Mouse (Mus musculus) gastrocnemius, postnatal 14 days (tissue): Measurements from ENCODE around the gene Gm6358. TPM values are rescaled to one million over a fixed set of nuclear protein-coding genes. Genes with fewer than 3 reads are reported as not detected.
"Not testable (repeated sequence)": the region's sequence is repeated elsewhere in the genome, so short reads cannot be mapped to it uniquely, and the experiment has no call there.

Source experiments
- DNase-seq: peaks from one replicate; pipeline ENCODE4 v3.0.0; 2021; ENCODE audit warnings: mixed read lengths
- intact Hi-C: fragments of 180-260 bp; cut with DNase I; formaldehyde crosslinking; loops from one replicate; pipeline ENCODE4 v1.15.1; 2025; ENCODE audit warnings: low total_unique reads
- long read RNA-seq, 2 experiments: library from polyadenylated mRNA; stranded (forward); transcript quantifications; one replicate each; pipeline ENCODE4 v2.0.0; 2021
- total RNA-seq, 2 experiments: library from RNA; stranded (reverse); gene quantifications; 2 replicates each; pipeline ENCODE4 v1.2.3; 2021

Gm6358 gene
- total RNA-seq = not detected
- long read RNA-seq, experiment 1 = 0 reads
- long read RNA-seq, experiment 2 = 0 reads

DNA sequence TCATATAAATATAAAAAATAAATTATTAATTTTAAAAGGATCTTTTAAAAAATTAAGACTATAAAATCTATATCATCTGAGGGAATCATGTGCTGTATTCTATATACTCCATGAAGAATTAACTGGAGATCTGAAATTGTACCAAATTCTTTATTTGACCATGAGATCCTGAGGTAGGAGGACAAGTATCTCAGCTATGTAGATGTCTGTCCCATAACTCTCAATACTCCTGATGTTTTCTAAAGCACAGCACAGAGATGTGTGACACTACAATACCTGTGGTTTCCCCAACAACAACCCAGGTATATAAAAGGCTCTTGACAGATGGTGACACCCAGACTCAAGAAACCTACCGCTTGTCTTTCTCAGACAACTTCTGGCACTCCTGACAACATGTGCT, at the start of gene Gm6358:
TSS of gene Gm6358 (plus strand) at position 301 of the 400 bp plus-strand sequence.
- intact Hi-C loops = no loop called here
- DNase-seq = no peak

DNA sequence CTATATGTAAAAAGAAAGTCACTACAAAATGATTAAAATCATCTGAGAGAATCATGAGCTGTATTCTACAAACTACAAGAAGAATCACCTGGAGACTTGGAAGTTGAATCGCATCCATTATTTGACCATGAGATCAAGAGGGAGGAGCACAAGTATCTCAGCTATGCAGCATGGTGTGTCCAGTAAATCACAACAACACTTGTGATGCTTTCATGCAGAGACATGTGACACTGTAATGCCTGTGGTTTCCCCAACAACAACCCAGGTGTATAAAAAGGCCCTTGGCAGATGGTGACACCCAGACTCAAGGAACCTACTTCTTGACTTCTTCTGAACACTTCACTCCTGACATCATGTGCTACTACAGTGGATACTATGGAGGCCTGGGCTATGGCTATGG, 10.1 kb downstream of the Gm6358 start, which contains the start of gene Gm10061:
TSS of gene Gm10061 (plus strand) at position 301 of the 400 bp plus-strand sequence.
- intact Hi-C loops = no loop called here
- DNase-seq = no peak

GRCm38 (mm10) chr16:89157652-89158051, 17.0 kb downstream of the Gm6358 start, which contains the start of gene Gm9789:
TSS of gene Gm9789 (plus strand) at chr16:89157952.
- intact Hi-C loops = no loop called here
- DNase-seq = no peak

GRCm38 (mm10) chr16:89169190-89169589, 28.5 kb downstream of the Gm6358 start, which contains the start of gene Gm7735:
TSS of gene Gm7735 (plus strand) at chr16:89169490.
- intact Hi-C loops, DNase-seq: not testable (repeated sequence)

DNA sequence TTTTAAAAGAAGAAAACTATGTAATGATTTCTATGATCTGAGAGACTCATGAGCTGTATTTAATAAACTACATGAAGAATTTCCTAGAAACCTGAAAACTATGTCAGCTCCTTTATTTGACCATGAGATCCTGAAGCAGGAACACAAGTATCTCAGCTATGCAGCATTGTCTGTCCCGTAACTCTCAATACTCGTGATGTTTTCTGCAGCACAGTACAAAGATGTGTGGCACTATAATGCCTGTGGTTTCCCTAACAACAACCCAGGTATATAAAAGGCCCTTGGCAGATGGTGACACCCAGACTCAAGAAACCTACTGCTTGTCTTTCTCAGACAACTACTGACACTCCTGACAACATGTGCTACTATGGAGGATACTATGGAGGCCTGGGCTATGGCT, 33.8 kb downstream of the Gm6358 start, which contains the start of gene 1110057P08Rik:
TSS of gene 1110057P08Rik (plus strand) at position 301 of the 400 bp plus-strand sequence.
- no peak for DNase-seq
- intact Hi-C loops = no loop called here

DNA sequence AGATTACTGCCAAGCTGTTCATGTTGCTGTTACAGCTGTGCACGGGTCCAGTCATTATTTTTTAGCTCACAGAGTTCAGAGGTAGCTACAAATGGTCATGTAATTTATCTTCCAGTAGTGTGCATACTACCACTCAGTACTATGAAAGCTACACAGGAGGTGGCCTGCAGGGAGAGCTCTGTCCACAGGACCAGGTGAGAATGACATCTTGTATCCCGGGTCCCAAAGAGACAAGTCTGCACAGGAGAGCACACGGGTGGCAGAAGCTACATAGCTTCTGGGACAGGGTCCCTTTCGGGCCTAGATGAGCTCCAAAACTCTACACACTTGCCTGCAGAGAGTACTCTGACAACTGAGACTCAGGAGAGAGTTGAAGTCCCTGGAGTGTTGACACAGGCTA, 48.0 kb downstream of the Gm6358 start:
- no peak for DNase-seq
- intact Hi-C loops = no loop called here

Other genes with a start within 250 kb of the Gm6358 start
- gene Krtap19-5, start 244.4 kb upstream of the Gm6358 start, total RNA-seq = not detected
- not detected for gene Krtap19-9b, start 208.6 kb upstream of the Gm6358 start, total RNA-seq
- not detected for gene Krtap16-3, start 178.0 kb upstream of the Gm6358 start, total RNA-seq
- not detected for gene Krtap22-2, start 130.1 kb upstream of the Gm6358 start, total RNA-seq
- gene Gm10229, start 125.6 kb upstream of the Gm6358 start, total RNA-seq = not detected
- not detected for gene Krtap6-1, start 109.2 kb upstream of the Gm6358 start, total RNA-seq
- not detected for gene Gm10228, start 99.4 kb upstream of the Gm6358 start, total RNA-seq
- gene Krtap6-5, start 93.0 kb upstream of the Gm6358 start, total RNA-seq = not detected
- gene 1110025L11Rik, start 76.8 kb upstream of the Gm6358 start, total RNA-seq = not detected
- not detected for gene Krtap6-3, start 56.8 kb upstream of the Gm6358 start, total RNA-seq
- gene Gm10061, start 10.2 kb downstream of the Gm6358 start, total RNA-seq = not detected
- not detected for gene Gm9789, start 17.1 kb downstream of the Gm6358 start, total RNA-seq
- not detected for gene Gm7735, start 28.6 kb downstream of the Gm6358 start, total RNA-seq
- gene 1110057P08Rik, start 33.9 kb downstream of the Gm6358 start, total RNA-seq = not detected
- gene Krtap20-2, start 65.0 kb downstream of the Gm6358 start, total RNA-seq = not detected